Mouse (Mus musculus): ENCODE results near the gene Ppp2r5c. TPM values are rescaled to one million over a fixed set of nuclear protein-coding genes. Genes with fewer than 3 reads are reported as not detected.

The Ppp2r5c gene
- polyA plus RNA-seq, 1 experiment from 2014 or later, result 102 TPM

GRCm38 (mm10) chr12:110510171-110510871 is 63.4 kb downstream of the Ppp2r5c start:
- TF ChIP-seq EP300 (IDR thresholded peaks at IDR 0.05) (no peak; the same call in 1 of the 2 replicates), CTCF (IDR thresholded peaks at IDR 0.05) (no peak)
- DNase-seq (ENCODE audit: low spot score) (peak; percentile 69), ATAC-seq (peak; percentile 56)
- Histone ChIP-seq H3K4me3 (ENCODE audit: low read depth, low read length) (no peak overlapping the region), H3K36me3 (ENCODE audit: insufficient read depth, low read length) (no peaks in the 10 kb centered on the region), H3K27ac (ENCODE audit: low read length) (peak overlapping the region; percentile 75), H3K9me3 (ENCODE audit: low read length) (no peaks in the 10 kb centered on the region), H3K9ac (replicated peaks; ENCODE audit: low read depth) (no peak overlapping the region), H3K4me1 (ENCODE audit: insufficient read depth, low read depth, low read length) (peaks cover 21% of the 10 kb centered on the region), H3K4me2 (replicated peaks; ENCODE audit: low read depth, low read length) (0 out of 2 replicates have a peak overlapping the region, but pooled peaks have one; percentile 6), H3K27me3 (replicated peaks; ENCODE audit: insufficient read depth, low read length) (no peaks in the 10 kb centered on the region)
- 42% methylated on average over 9 of the region's 9 CpGs for WGBS

- Histone ChIP-seq H3K36me3 (ENCODE audit: insufficient read depth, low read length) (no peaks in the 10 kb centered on the region), H3K27ac (ENCODE audit: low read length) (0 out of 2 replicates have a peak overlapping the region, but pooled peaks have one; percentile 43), H3K27me3 (replicated peaks; ENCODE audit: insufficient read depth, low read length) (no peaks in the 10 kb centered on the region), H3K4me2 (replicated peaks; ENCODE audit: low read depth, low read length) (no peak overlapping the region), H3K9ac (replicated peaks; ENCODE audit: low read depth) (no peak overlapping the region), H3K4me1 (ENCODE audit: insufficient read depth, low read depth, low read length) (peaks cover 20% of the 10 kb centered on the region), H3K9me3 (ENCODE audit: low read length) (no peaks in the 10 kb centered on the region), H3K4me3 (ENCODE audit: low read depth, low read length) (no peak overlapping the region)
- no peak for DNase-seq (ENCODE audit: low spot score)
- no peak for ATAC-seq
- TF ChIP-seq EP300 (IDR thresholded peaks at IDR 0.05), result no peak
- no peak for TF ChIP-seq CTCF (IDR thresholded peaks at IDR 0.05)
- 76% methylated on average over 12 of the region's 12 CpGs for whole genome bisulfite sequencing
Observed at GRCm38 (mm10) chr12:110511201-110511600, 64.3 kb downstream of the Ppp2r5c start.

- Histone ChIP-seq H3K9ac (replicated peaks; ENCODE audit: low read depth) (no peak overlapping the region), H3K9me3 (ENCODE audit: low read length) (no peaks in the 10 kb centered on the region), H3K4me2 (replicated peaks; ENCODE audit: low read depth, low read length) (no peak overlapping the region), H3K4me3 (ENCODE audit: low read depth, low read length) (no peak overlapping the region), H3K27ac (ENCODE audit: low read length) (no peak overlapping the region), H3K36me3 (ENCODE audit: insufficient read depth, low read length) (no peaks in the 10 kb centered on the region), H3K27me3 (replicated peaks; ENCODE audit: insufficient read depth, low read length) (no peaks in the 10 kb centered on the region), H3K4me1 (ENCODE audit: insufficient read depth, low read depth, low read length) (peaks cover 20% of the 10 kb centered on the region)
- WGBS, result 59% methylated on average over 9 of the region's 9 CpGs
- ATAC-seq (0 out of 2 replicates have a peak, but pooled peaks have one; percentile 14), DNase-seq (ENCODE audit: low spot score) (no peak)
- TF ChIP-seq CTCF (IDR thresholded peaks at IDR 0.05), result peak; percentile 29; the same call in 1 of the 2 replicates
- no peak for TF ChIP-seq EP300 (IDR thresholded peaks at IDR 0.05)
Observed at GRCm38 (mm10) chr12:110511856-110512433, 65.0 kb downstream of the Ppp2r5c start.

- H3K4me1 ChIP-seq (ENCODE audit: insufficient read depth, low read depth, low read length), result peaks cover 20% of the 10 kb centered on the region
- H3K9ac ChIP-seq (replicated peaks; ENCODE audit: low read depth), result no peak overlapping the region
- no peak overlapping the region for H3K4me3 ChIP-seq (ENCODE audit: low read depth, low read length)
- ATAC-seq (no peak), DNase-seq (ENCODE audit: low spot score) (no peak)
- no peak overlapping the region for H3K27ac ChIP-seq (ENCODE audit: low read length)
- H3K27me3 ChIP-seq (replicated peaks; ENCODE audit: insufficient read depth, low read length), result no peaks in the 10 kb centered on the region
- H3K4me2 ChIP-seq (replicated peaks; ENCODE audit: low read depth, low read length), result no peak overlapping the region
- H3K36me3 ChIP-seq (ENCODE audit: insufficient read depth, low read length), result no peaks in the 10 kb centered on the region
- no peaks in the 10 kb centered on the region for H3K9me3 ChIP-seq (ENCODE audit: low read length)
- TF ChIP-seq EP300 (IDR thresholded peaks at IDR 0.05), result no peak
- TF ChIP-seq CTCF (IDR thresholded peaks at IDR 0.05), result no peak
- WGBS, result 79% methylated on average over 7 of the region's 7 CpGs
Observed at GRCm38 (mm10) chr12:110512884-110513283, 66.0 kb downstream of the Ppp2r5c start.

- peaks cover 8% of the 10 kb centered on the region; the same call in 1 of the 2 replicates for H3K4me1 ChIP-seq (ENCODE audit: insufficient read depth, low read depth, low read length)
- no peak for TF ChIP-seq EP300 (IDR thresholded peaks at IDR 0.05)
- TF ChIP-seq CTCF (IDR thresholded peaks at IDR 0.05), result peak; percentile 37
- no peaks in the 10 kb centered on the region for H3K36me3 ChIP-seq (ENCODE audit: insufficient read depth, low read length)
- no peaks in the 10 kb centered on the region for H3K27me3 ChIP-seq (replicated peaks; ENCODE audit: insufficient read depth, low read length)
- 0 out of 2 replicates have a peak overlapping the region, but pooled peaks have one; percentile 19 for H3K9ac ChIP-seq (replicated peaks; ENCODE audit: low read depth)
- H3K27ac ChIP-seq (ENCODE audit: low read length), result peak overlapping the region; percentile 32; the same call in 1 of the 2 replicates
- no peaks in the 10 kb centered on the region for H3K9me3 ChIP-seq (ENCODE audit: low read length)
- no peak overlapping the region for H3K4me3 ChIP-seq (ENCODE audit: low read depth, low read length)
- no peak for DNase-seq (ENCODE audit: low spot score)
- ATAC-seq, result peak; percentile 38
- H3K4me2 ChIP-seq (replicated peaks; ENCODE audit: low read depth, low read length), result no peak overlapping the region
- 81% methylated on average over 8 of the region's 8 CpGs for WGBS
Observed at GRCm38 (mm10) chr12:110515676-110516075, 68.8 kb downstream of the Ppp2r5c start.

GRCm38 (mm10) chr12:110520236-110520987 is 73.5 kb downstream of the Ppp2r5c start:
- Histone ChIP-seq H3K27me3 (replicated peaks; ENCODE audit: insufficient read depth, low read length) (no peaks in the 10 kb centered on the region), H3K9ac (replicated peaks; ENCODE audit: low read depth) (no peak overlapping the region), H3K4me1 (ENCODE audit: insufficient read depth, low read depth, low read length) (peaks cover 5% of the 10 kb centered on the region; the same call in 1 of the 2 replicates), H3K9me3 (ENCODE audit: low read length) (no peaks in the 10 kb centered on the region), H3K4me2 (replicated peaks; ENCODE audit: low read depth, low read length) (no peak overlapping the region), H3K27ac (ENCODE audit: low read length) (no peak overlapping the region), H3K36me3 (ENCODE audit: insufficient read depth, low read length) (peaks cover 8% of the 10 kb centered on the region; the same call in 1 of the 2 replicates), H3K4me3 (ENCODE audit: low read depth, low read length) (no peak overlapping the region)
- ATAC-seq (no peak), DNase-seq (ENCODE audit: low spot score) (no peak)
- no peak for TF ChIP-seq CTCF (IDR thresholded peaks at IDR 0.05)
- 58% methylated on average over 15 of the region's 15 CpGs for WGBS
